22 mouse cellular contexts compared by ENCODE assay signal in the genomic region with DNA sequence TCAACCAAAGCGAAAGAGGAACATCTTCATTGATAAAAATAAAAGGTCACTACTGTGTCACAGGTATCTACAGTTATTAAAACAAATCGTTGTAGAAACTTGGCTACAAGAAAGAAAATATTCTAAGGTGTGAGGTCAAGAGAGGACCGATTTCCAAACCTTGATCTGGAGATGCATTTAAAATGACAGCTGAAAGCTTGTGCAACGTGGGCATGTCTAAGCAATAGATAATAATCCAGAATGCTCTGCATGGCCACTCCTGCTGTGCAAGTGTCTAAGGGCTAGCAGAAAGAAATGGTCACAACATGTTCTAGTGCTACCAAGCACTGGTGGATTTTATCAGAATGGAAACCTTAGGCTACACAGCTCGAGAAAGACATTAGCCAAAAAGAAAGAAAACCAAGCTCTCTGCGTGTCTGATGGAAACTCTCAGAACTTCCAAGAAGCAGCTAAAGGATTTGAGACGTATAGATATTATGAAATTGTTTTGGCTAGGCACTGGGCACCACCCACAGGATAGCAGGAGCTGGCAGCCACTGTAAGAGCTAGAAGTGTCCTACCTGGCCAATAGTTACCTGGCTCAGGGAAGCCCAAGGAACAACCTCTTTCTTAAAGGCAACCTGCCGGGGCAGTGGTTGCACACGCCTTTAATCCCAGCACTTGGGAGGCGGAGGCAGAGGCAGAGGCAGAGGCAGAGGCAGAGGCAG. TPM values are rescaled to one million over a fixed set of nuclear protein-coding genes. Genes with fewer than 3 reads are reported as not detected.
DNase-seq lines count a peak whose midpoint lies in the region; ATAC-seq and TF ChIP-seq lines count a peak whose summit lies in the region.
"Had no signal": no experiment of that assay in that cellular context is flagged by ENCODE, and none has a peak within 500 bp of the region (broad histone marks: within the 10 kb centered on the region; RNA-seq: fewer than 3 reads in every experiment).

No protein-coding gene starts in this region.

- no peak for TF ChIP-seq CTCF in stomach, postnatal 0 days (IDR thresholded peaks at IDR 0.05; ENCODE audit: low read depth)

- peaks cover 38% of the 10 kb centered on the region for H3K36me3 ChIP-seq in hindbrain, embryonic 13.5 days
- H3K36me3 ChIP-seq in hindbrain, embryonic 10.5 days = peaks cover 80% of the 10 kb centered on the region
- peaks cover 53% of the 10 kb centered on the region for H3K36me3 ChIP-seq in neural tube, embryonic 13.5 days
- H3K36me3 ChIP-seq in stomach, postnatal 0 days (ENCODE audit: control insufficient read depth, insufficient read depth, low read length) = 0 out of 2 replicates have a peak, but pooled peaks cover 5% of the 10 kb centered on the region
- H3K36me3 ChIP-seq: G1E; hindbrain, embryonic 15.5 days had no signal

- H3K27ac ChIP-seq in hindbrain, embryonic 13.5 days = no peak overlapping the region
- H3K27ac ChIP-seq in hindbrain, embryonic 10.5 days = no peak overlapping the region
- no peak overlapping the region for H3K27ac ChIP-seq in neural tube, embryonic 13.5 days (replicated peaks)
- no peak overlapping the region for H3K27ac ChIP-seq in stomach, postnatal 0 days (replicated peaks)
- H3K27ac ChIP-seq: embryonic facial prominence, embryonic 13.5 days; forebrain, embryonic 10.5 days; heart, adult 2 months; hindbrain, embryonic 15.5 days had no signal

- no peak overlapping the region for H3K9ac ChIP-seq in hindbrain, embryonic 13.5 days
- H3K9ac ChIP-seq in neural tube, embryonic 13.5 days = no peak overlapping the region
- H3K9ac ChIP-seq in stomach, postnatal 0 days (ENCODE audit: low read length) = no peak overlapping the region
- H3K9ac ChIP-seq: embryonic facial prominence, embryonic 13.5 days; heart, embryonic 12.5 days; hindbrain, embryonic 15.5 days had no signal

- H3K9me3 ChIP-seq in hindbrain, embryonic 13.5 days = no peaks in the 10 kb centered on the region
- no peaks in the 10 kb centered on the region for H3K9me3 ChIP-seq in hindbrain, embryonic 10.5 days
- no peaks in the 10 kb centered on the region for H3K9me3 ChIP-seq in neural tube, embryonic 13.5 days
- no peaks in the 10 kb centered on the region for H3K9me3 ChIP-seq in stomach, postnatal 0 days (ENCODE audit: control insufficient read depth, low read length)
- H3K9me3 ChIP-seq: embryonic facial prominence, embryonic 13.5 days; forebrain, embryonic 10.5 days; G1E; heart, embryonic 12.5 days; hindbrain, embryonic 15.5 days had no signal

- no peak for ATAC-seq in hindbrain, embryonic 13.5 days (ENCODE audit: low FRiP score)
- ATAC-seq in neural tube, embryonic 13.5 days (ENCODE audit: low read depth) = no peak
- ATAC-seq in stomach, postnatal 0 days (ENCODE audit: low FRiP score, low TSS enrichment) = no peak
- ATAC-seq: forebrain, embryonic 14.5 days had no signal

- H3K4me3 ChIP-seq in hindbrain, embryonic 13.5 days = no peak overlapping the region
- H3K4me3 ChIP-seq in hindbrain, embryonic 10.5 days = no peak overlapping the region
- H3K4me3 ChIP-seq in neural tube, embryonic 13.5 days = no peak overlapping the region
- no peak overlapping the region for H3K4me3 ChIP-seq in stomach, postnatal 0 days (ENCODE audit: low read depth, low read length)
- H3K4me3 ChIP-seq: embryonic facial prominence, embryonic 13.5 days; forebrain, embryonic 10.5 days; heart, adult 2 months; heart, embryonic 12.5 days; hindbrain, embryonic 15.5 days had no signal

- H3K4me2 ChIP-seq in hindbrain, embryonic 13.5 days = peak overlapping the region; percentile 26; the same call in 1 of the 2 replicates
- peak overlapping the region; percentile 26 for H3K4me2 ChIP-seq in neural tube, embryonic 13.5 days
- peak overlapping the region; percentile 38; the same call in 1 of the 2 replicates for H3K4me2 ChIP-seq in stomach, postnatal 0 days (replicated peaks; ENCODE audit: low read depth)
- H3K4me2 ChIP-seq: embryonic facial prominence, embryonic 13.5 days; heart, embryonic 12.5 days; hindbrain, embryonic 15.5 days had no signal

- H3K27me3 ChIP-seq in hindbrain, embryonic 13.5 days = no peaks in the 10 kb centered on the region
- no peaks in the 10 kb centered on the region for H3K27me3 ChIP-seq in hindbrain, embryonic 10.5 days (ENCODE audit: insufficient read depth, poor library complexity, severe bottlenecking)
- no peaks in the 10 kb centered on the region for H3K27me3 ChIP-seq in neural tube, embryonic 13.5 days
- H3K27me3 ChIP-seq in stomach, postnatal 0 days (ENCODE audit: control insufficient read depth, insufficient read depth, low read length) = no peaks in the 10 kb centered on the region
- H3K27me3 ChIP-seq: embryonic facial prominence, embryonic 13.5 days; heart, embryonic 12.5 days; hindbrain, embryonic 15.5 days had no signal

- H3K4me1 ChIP-seq in hindbrain, embryonic 13.5 days (replicated peaks) = peaks cover 83% of the 10 kb centered on the region
- H3K4me1 ChIP-seq in hindbrain, embryonic 10.5 days (replicated peaks) = peaks cover 41% of the 10 kb centered on the region
- peaks cover 92% of the 10 kb centered on the region for H3K4me1 ChIP-seq in neural tube, embryonic 13.5 days (replicated peaks)
- peaks cover 7% of the 10 kb centered on the region; the same call in 1 of the 2 replicates for H3K4me1 ChIP-seq in stomach, postnatal 0 days (replicated peaks; ENCODE audit: control insufficient read depth, insufficient read depth)

- no peak for DNase-seq in hindbrain, embryonic 10.5 days (ENCODE audit: low spot score)
- DNase-seq in neural tube, embryonic 10.5 days (ENCODE audit: extremely low spot score, low spot score) = no peak
- peak; percentile 94 for DNase-seq in fat pad, adult 2 months (ENCODE audit: extremely low read depth, low read depth, low spot score)
- no peak for DNase-seq in stomach, postnatal 0 days (ENCODE audit: low spot score)
- DNase-seq in right cerebral cortex, adult 2 months (ENCODE audit: low spot score in 2 of 2) = no peak
- DNase-seq in left cerebral cortex, adult 11 months (ENCODE audit: low spot score) = no peak
- DNase-seq: adrenal gland, adult 8-10 months; adrenal gland, postnatal 36 days; B cell, adult 2 months; cerebellum, adult 2 months; cerebellum, postnatal 25 days; gastrocnemius, postnatal 10 days; heart, adult 2 months; heart, postnatal 36 days had no signal

- TF ChIP-seq EP300 in stomach, postnatal 0 days (optimal IDR thresholded peaks at IDR 0.05) = no peak

- 84% methylated on average over 10 of the region's 10 CpGs for WGBS in hindbrain, embryonic 13.5 days
- 92% methylated on average over 10 of the region's 10 CpGs for WGBS in hindbrain, embryonic 10.5 days
- 85% methylated on average over 10 of the region's 10 CpGs for WGBS in neural tube, embryonic 13.5 days
- 56% methylated on average over 10 of the region's 10 CpGs for WGBS in stomach, postnatal 0 days

RNA-seq across cellular contexts. Expression of gene Rgmb, which starts 15.4 kb away (rescaled TPM):
- polyA plus RNA-seq in hindbrain, embryonic 13.5 days (2015; fragmentation: Nextera tagmentation; extraction: Ambion mirVana) = 86.6 and 97.1 TPM in 2 replicates
- polyA plus RNA-seq in hindbrain, embryonic 10.5 days (2016; fragmentation: Nextera tagmentation; extraction: Ambion mirVana) = 29.3 and 75.7 TPM in 2 replicates
- polyA plus RNA-seq in neural tube, embryonic 13.5 days (2015; fragmentation: Nextera tagmentation; extraction: Ambion mirVana) = 88.9 and 89.6 TPM in 2 replicates
- polyA plus RNA-seq in stomach, postnatal 0 days (2015; fragmentation: Nextera tagmentation; extraction: Ambion mirVana) = 33.0 and 41.1 TPM in 2 replicates
- polyA plus RNA-seq: G1E had no signal
